Mouse (Mus musculus) CH12.LX (cell line): Measurements from ENCODE around the gene Atp6v0b.

ENCODE experiments used
- CTCF ChIP-seq, 2 experiments: IDR thresholded peaks in 1 of 2; conservative IDR thresholded peaks in 1 of 2; 2 replicates each; pipeline ENCODE4 v1.5.1; 2011 to 2012; ENCODE audit warnings: low read depth in 2 of 2, low read length in 2 of 2, improper control_type of control experiment in 1 of 2, inconsistent platforms in 1 of 2, mild to moderate bottlenecking in 1 of 2, moderate library complexity in 1 of 2
- EP300 ChIP-seq: IDR thresholded peaks from 2 replicates; pipeline ENCODE4 v1.6.1; 2011; ENCODE audit warnings: low read length, improper control_type of control experiment
- HCFC1 ChIP-seq: IDR thresholded peaks from 2 replicates; pipeline ENCODE4 v1.6.1; 2012; ENCODE audit warnings: low read depth, mild to moderate bottlenecking, inconsistent platforms, low read length, improper control_type of control experiment
- IRF4 ChIP-seq: IDR thresholded peaks from 2 replicates; pipeline ENCODE4 v1.6.1; 2014; ENCODE audit warnings: low read depth, mild to moderate bottlenecking, inconsistent platforms, low read length, improper control_type of control experiment
- PAX5 ChIP-seq: IDR thresholded peaks from 2 replicates; pipeline ENCODE4 v1.6.1; 2012; ENCODE audit warnings: low read length, inconsistent platforms, mixed read lengths
- POLR2A ChIP-seq: IDR thresholded peaks from 2 replicates; pipeline ENCODE4 v1.6.1; 2011; ENCODE audit warnings: low read depth, mild to moderate bottlenecking, improper control_type of control experiment, low read length
- POLR2AphosphoS2 ChIP-seq: IDR thresholded peaks from 2 replicates; pipeline ENCODE4 v1.6.1; 2011; ENCODE audit warnings: low read depth, low read length, improper control_type of control experiment
- RCOR1 ChIP-seq: conservative IDR thresholded peaks from 2 replicates; pipeline ENCODE4 v1.6.1; 2012; ENCODE audit warnings: low read depth, mild to moderate bottlenecking, inconsistent platforms, low read length, improper control_type of control experiment
- SMC3 ChIP-seq: IDR thresholded peaks from 2 replicates; pipeline ENCODE4 v1.6.1; 2011; ENCODE audit warnings: low read depth, low read length, improper control_type of control experiment
- TCF12 ChIP-seq: IDR thresholded peaks from 2 replicates; pipeline ENCODE4 v1.6.1; 2014; ENCODE audit warnings: low read depth, mild to moderate bottlenecking, inconsistent platforms, low read length, improper control_type of control experiment
- ZNF384 ChIP-seq: IDR thresholded peaks from 2 replicates; pipeline ENCODE4 v1.6.1; 2012; ENCODE audit warnings: low read depth, low read length, improper control_type of control experiment, inconsistent platforms

DNA sequence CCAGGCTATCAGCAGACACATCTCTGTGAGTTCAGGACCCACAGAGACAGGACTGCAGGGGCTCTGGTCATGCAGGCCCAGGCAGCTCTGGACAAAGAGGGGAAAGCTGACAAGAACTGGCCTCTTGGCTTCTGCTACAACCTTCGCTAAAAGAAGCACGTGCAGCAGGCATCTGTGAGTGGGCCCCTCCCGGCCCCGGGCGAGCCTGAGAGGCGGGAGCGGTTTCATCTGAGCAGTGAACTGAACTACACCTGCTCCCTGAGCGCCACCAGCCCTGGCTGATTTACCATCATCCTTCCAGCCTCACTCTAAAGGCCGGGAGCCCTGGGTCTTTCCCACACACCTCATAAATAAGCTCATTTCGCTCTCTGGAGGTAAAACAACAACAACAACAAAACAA is 8.8 kb downstream of the Atp6v0b start:
- TF ChIP-seq CTCF (conservative IDR thresholded peaks at IDR 0.05 in 1 of 2, IDR thresholded peaks at IDR 0.05 in 1 of 2; ENCODE audit: low read depth in 2 of 2, low read length in 2 of 2), result no peak
- TF ChIP-seq POLR2AphosphoS2, result no peak
- no peak for TF ChIP-seq IRF4
- TF ChIP-seq TCF12, result no peak
- TF ChIP-seq HCFC1, result no peak
- no peak for TF ChIP-seq EP300
- no peak for TF ChIP-seq PAX5
- TF ChIP-seq SMC3, result no peak
- TF ChIP-seq POLR2A, result no peak
- no peak for TF ChIP-seq RCOR1
- TF ChIP-seq ZNF384, result no peak
